Mouse (Mus musculus): ENCODE measurements around the gene Prss45. TPM values are rescaled to one million over a fixed set of nuclear protein-coding genes. Genes with fewer than 3 reads are reported as not detected.

The Prss45 gene
- polyA plus RNA-seq, 1 experiment from 2014 or later: not detected

DNA sequence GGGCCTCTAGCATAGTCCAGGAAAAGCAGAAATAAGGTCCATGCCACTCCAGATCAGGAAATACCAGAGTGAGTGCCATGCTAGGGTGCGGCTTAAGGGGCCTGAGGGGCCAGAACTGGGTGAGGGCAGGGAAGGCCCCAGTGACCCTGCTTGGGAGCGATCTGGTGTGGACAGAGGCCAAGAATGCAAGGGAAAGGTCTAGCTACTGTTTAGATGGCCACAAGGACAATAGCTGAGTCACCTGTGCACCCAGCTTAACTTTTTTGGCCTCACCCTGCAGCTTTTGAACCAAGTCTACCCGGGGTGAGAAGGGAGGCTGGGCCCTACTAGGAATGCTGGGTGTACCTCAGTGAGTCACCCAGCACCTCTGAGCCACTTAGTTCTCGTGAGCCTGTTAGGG is 46.4 kb downstream of the Prss45 start:
- Histone ChIP-seq H3K9me3 (replicated peaks) (no peaks in the 10 kb centered on the region), H3K4me2 (peak overlapping the region; percentile 62), H3K27me3 (peaks cover 39% of the 10 kb centered on the region), H3K4me1 (replicated peaks) (peaks cover 29% of the 10 kb centered on the region), H3K4me3 (replicated peaks) (peak overlapping the region; percentile 57), H3K27ac (no peak overlapping the region), H3K9ac (no peak overlapping the region), H3K36me3 (no peaks in the 10 kb centered on the region; the same call in 1 of the 2 replicates)
- DNase-seq (no peak), ATAC-seq (ENCODE audit: low read depth) (no peak)
- 48% methylated on average over 4 of the region's 4 CpGs for WGBS (ENCODE audit: insufficient replicate concordance)

DNA sequence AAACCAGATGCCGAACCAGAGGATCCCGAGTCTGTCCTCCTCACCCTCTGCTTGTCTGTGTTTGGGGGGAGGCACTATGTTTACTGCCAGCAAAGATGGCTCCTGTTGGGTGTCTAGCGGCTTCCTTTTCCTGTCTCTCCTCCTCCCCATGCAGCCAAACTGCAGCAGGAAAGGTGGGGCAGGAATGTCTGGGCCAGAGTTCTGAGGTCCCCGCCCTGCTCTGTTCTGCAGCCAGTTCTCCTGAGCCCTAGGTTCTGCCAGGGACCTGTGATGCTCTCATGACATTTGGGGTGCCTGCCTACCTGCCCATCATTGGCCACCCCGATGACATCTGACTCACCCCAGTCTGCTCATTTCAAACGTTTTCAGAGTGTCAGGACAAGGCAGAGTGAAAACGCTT is 47.6 kb downstream of the Prss45 start:
- H3K27ac ChIP-seq: no peak overlapping the region
- peaks cover 39% of the 10 kb centered on the region for H3K27me3 ChIP-seq
- no peak overlapping the region for H3K4me2 ChIP-seq
- WGBS (ENCODE audit: insufficient replicate concordance): 53% methylated on average over 7 of the region's 7 CpGs
- no peaks in the 10 kb centered on the region; the same call in 1 of the 2 replicates for H3K36me3 ChIP-seq
- no peak for ATAC-seq (ENCODE audit: low read depth)
- DNase-seq: no peak
- H3K9me3 ChIP-seq (replicated peaks): no peaks in the 10 kb centered on the region
- H3K4me3 ChIP-seq (replicated peaks): no peak overlapping the region
- H3K9ac ChIP-seq: no peak overlapping the region
- H3K4me1 ChIP-seq (replicated peaks): peaks cover 26% of the 10 kb centered on the region

DNA sequence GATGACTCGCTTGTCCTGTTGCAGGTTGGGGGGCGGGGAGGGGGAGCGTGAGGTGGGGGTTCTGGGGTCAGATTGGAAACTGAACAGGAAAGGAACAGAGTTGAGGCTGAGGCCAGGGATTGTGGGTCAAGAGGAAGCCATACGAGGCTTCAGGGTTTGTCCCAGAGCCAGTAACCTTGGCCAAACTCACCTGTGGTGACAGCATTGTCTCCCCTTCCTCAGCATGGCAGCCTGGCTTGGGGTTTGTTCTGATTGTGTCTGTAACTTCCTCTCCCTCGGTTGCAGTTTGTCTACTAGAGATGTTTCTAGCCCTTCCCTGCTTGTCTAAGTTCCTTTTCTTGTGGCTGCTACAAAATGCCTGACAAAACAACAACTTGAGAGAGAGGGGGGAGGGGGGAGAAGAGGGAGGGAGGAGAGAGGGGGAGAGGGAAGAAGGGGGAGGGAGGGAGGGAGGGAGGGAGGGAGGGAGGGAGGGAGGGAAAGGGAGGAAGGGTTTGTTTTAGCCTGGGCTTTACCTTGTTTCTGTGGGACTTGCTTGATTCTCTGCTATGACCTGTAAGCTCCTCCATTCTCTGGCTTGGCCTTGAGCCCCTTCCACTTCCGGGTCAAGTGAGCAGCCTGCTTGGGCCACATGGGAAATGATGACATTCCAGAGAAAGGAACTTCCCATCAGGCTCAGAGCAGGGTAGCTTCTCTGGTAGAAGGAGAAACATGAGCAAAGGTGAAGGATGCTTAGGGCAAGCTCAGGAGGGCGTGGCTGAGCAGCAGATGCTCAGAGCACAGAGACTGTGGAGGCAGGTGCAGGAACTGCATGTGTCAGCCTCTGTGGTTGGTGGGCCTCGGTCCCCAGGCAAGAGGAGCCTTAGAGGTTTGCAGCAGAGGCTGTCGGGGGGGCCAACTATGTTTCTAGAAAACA is 53.3 kb downstream of the Prss45 start:
- no peak for DNase-seq
- Histone ChIP-seq H3K4me1 (replicated peaks) (peaks cover 21% of the 10 kb centered on the region), H3K4me3 (replicated peaks) (no peak overlapping the region), H3K27me3 (no peaks in the 10 kb centered on the region), H3K36me3 (no peaks in the 10 kb centered on the region; the same call in 1 of the 2 replicates), H3K27ac (no peak overlapping the region), H3K9ac (no peak overlapping the region), H3K4me2 (no peak overlapping the region), H3K9me3 (replicated peaks) (no peaks in the 10 kb centered on the region)
- no peak for ATAC-seq (ENCODE audit: low read depth)
- WGBS (ENCODE audit: insufficient replicate concordance): 47% methylated on average over 9 of the region's 9 CpGs

DNA sequence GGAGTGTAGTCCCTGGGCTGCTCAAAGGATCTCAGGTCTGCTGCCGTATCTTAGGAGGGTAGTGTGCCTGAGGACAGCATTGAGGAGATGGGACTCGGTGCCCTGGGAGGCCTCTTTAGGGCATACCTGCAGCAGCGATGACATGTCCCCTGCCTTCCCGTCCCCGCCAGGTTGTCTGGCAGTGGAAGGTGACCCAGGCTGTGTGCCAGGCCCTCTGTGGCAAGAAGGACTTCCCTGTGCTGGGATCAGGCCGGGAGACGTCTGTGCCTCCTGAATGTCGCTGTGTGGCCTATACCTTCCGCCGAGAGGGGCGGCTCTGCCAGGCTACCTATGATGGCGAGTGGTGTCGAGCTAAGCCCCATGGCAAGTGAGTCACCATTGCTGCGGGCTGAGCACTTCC is 54.5 kb downstream of the Prss45 start:
- no peaks in the 10 kb centered on the region for H3K27me3 ChIP-seq

DNA sequence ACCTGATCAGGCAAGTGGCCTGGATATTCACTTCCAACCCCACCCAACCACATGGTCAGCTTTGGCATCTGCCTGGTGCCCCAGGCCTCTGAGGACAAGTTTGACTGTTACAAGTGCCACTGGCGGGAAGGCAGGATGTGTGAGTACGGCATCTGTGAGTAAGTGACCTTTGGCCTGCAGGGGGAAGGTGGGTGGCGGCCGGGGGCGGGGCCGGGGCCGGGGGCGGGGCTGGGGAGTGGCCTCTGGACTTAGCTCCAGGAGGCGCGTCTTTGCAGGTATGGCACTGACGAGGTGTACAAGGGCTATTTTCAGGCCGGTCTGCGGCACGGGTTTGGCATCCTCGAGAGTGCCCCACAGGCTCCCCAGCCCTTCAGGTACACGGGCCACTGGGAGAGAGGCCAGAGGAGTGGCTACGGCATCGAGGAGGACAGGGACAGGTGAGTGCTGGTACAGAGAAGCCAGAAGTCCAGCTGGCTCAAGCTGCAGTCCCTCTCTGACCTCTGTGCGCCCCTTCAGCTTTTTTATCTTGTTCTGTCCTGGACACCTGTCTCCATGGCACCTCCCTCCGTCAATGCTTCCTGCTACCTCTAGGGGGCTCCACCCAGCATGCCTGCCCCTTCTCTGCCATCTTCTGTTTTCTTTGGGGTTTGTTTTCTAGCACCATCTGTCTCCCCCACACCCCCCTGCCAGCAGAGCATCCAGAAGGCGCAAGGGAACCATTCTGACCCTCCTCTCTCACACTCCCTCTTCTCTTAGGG is 55.8 kb downstream of the Prss45 start:
- no peak overlapping the region for H3K4me3 ChIP-seq (replicated peaks)
- H3K4me2 ChIP-seq: peak overlapping the region; percentile 44
- H3K4me1 ChIP-seq (replicated peaks): peaks cover 21% of the 10 kb centered on the region
- no peaks in the 10 kb centered on the region for H3K9me3 ChIP-seq (replicated peaks)
- peak; percentile 45 for ATAC-seq (ENCODE audit: low read depth)
- WGBS (ENCODE audit: insufficient replicate concordance): 13% methylated on average over 21 of the region's 21 CpGs
- H3K27ac ChIP-seq: peak overlapping the region; percentile 43; the same call in 1 of the 2 replicates
- no peak for DNase-seq
- H3K27me3 ChIP-seq: no peaks in the 10 kb centered on the region
- no peaks in the 10 kb centered on the region for H3K36me3 ChIP-seq
- H3K9ac ChIP-seq: no peak overlapping the region

More for the DNA sequence above, 54.5 kb downstream of the Prss45 start:
- H3K4me1 ChIP-seq (replicated peaks): peaks cover 21% of the 10 kb centered on the region
- H3K9ac ChIP-seq: no peak overlapping the region
- H3K27ac ChIP-seq: no peak overlapping the region
- 83% methylated on average over 14 of the region's 14 CpGs for WGBS (ENCODE audit: insufficient replicate concordance)
- no peak overlapping the region for H3K4me2 ChIP-seq
- DNase-seq (no peak), ATAC-seq (ENCODE audit: low read depth) (no peak)
- H3K4me3 ChIP-seq (replicated peaks): no peak overlapping the region
- no peaks in the 10 kb centered on the region for H3K36me3 ChIP-seq
- H3K9me3 ChIP-seq (replicated peaks): no peaks in the 10 kb centered on the region

Other genes starting within 250 kb of the Prss45 start
- gene Nradd, start 210.1 kb upstream of the Prss45 start, polyA plus RNA-seq (2015; fragmentation: Nextera tagmentation; extraction: Ambion mirVana): 2.7 and 2.8 TPM in 2 replicates
- 1.6 and 2.1 TPM in 2 replicates for gene Nbeal2, start 180.4 kb upstream of the Prss45 start, polyA plus RNA-seq (2015; fragmentation: Nextera tagmentation; extraction: Ambion mirVana)
- 84.4 and 86.3 TPM in 2 replicates for gene Ccdc12, start 178.1 kb upstream of the Prss45 start, polyA plus RNA-seq (2015; fragmentation: Nextera tagmentation; extraction: Ambion mirVana)
- 0.56 and 5.4 TPM in 2 replicates for gene Myl3, start 92.7 kb upstream of the Prss45 start, polyA plus RNA-seq (2015; fragmentation: Nextera tagmentation; extraction: Ambion mirVana)
- 4.7 and 5.8 TPM in 2 replicates for gene Pth1r, start 87.4 kb upstream of the Prss45 start, polyA plus RNA-seq (2015; fragmentation: Nextera tagmentation; extraction: Ambion mirVana)
- gene Prss42, start 36.4 kb upstream of the Prss45 start, polyA plus RNA-seq (2015; fragmentation: Nextera tagmentation; extraction: Ambion mirVana): not detected in 2 replicates
- not detected in 2 replicates for gene Prss44, start 20.6 kb upstream of the Prss45 start, polyA plus RNA-seq (2015; fragmentation: Nextera tagmentation; extraction: Ambion mirVana)
- not detected in 2 replicates for gene Prss43, start 7.9 kb upstream of the Prss45 start, polyA plus RNA-seq (2015; fragmentation: Nextera tagmentation; extraction: Ambion mirVana)
- gene Prss46, start 9.9 kb downstream of the Prss45 start, polyA plus RNA-seq (2015; fragmentation: Nextera tagmentation; extraction: Ambion mirVana): not detected in 2 replicates
- 16.6 and 21.0 TPM in 2 replicates for gene Prss50, start 23.4 kb downstream of the Prss45 start, polyA plus RNA-seq (2015; fragmentation: Nextera tagmentation; extraction: Ambion mirVana)
- 1.6 and 1.7 TPM in 2 replicates for gene Als2cl, start 45.3 kb downstream of the Prss45 start, polyA plus RNA-seq (2015; fragmentation: Nextera tagmentation; extraction: Ambion mirVana)
- gene Tmie, start 45.5 kb downstream of the Prss45 start, polyA plus RNA-seq (2015; fragmentation: Nextera tagmentation; extraction: Ambion mirVana): 1.3 and 1.6 TPM in 2 replicates
- gene Fam240a, start 82.3 kb downstream of the Prss45 start, polyA plus RNA-seq (2015; fragmentation: Nextera tagmentation; extraction: Ambion mirVana): not detected in 2 replicates
- gene Tdgf1, start 111.6 kb downstream of the Prss45 start, polyA plus RNA-seq (2015; fragmentation: Nextera tagmentation; extraction: Ambion mirVana): not detected in 2 replicates
- gene Lrrc2, start 117.0 kb downstream of the Prss45 start, polyA plus RNA-seq (2015; fragmentation: Nextera tagmentation; extraction: Ambion mirVana): 0.29 and 0.49 TPM in 2 replicates
- gene Rtp3, start 156.0 kb downstream of the Prss45 start, polyA plus RNA-seq (2015; fragmentation: Nextera tagmentation; extraction: Ambion mirVana): 7.1 and 12.1 TPM in 2 replicates
- 17.7 and 18.7 TPM in 2 replicates for gene Ltf, start 184.7 kb downstream of the Prss45 start, polyA plus RNA-seq (2015; fragmentation: Nextera tagmentation; extraction: Ambion mirVana)
- 12.6 and 16.5 TPM in 2 replicates for gene Ccrl2, start 222.9 kb downstream of the Prss45 start, polyA plus RNA-seq (2015; fragmentation: Nextera tagmentation; extraction: Ambion mirVana)

Measured in liver, embryonic 13.5 days (tissue).